Mouse (Mus musculus) heart, postnatal 0 days (tissue): ENCODE results near the gene Dnajc16. TPM values are rescaled to one million over a fixed set of nuclear protein-coding genes. Genes with fewer than 3 reads are reported as not detected.
A peak's percentile ranks its signal among the peaks of the same experiment; 100 is the strongest.
"Not testable (repeated sequence)": the region's sequence is repeated elsewhere in the genome, so short reads cannot be mapped to it uniquely, and the experiment has no call there.

ENCODE experiments used
- ATAC-seq: fragments of 200-750 bp; cut with Nextera tagmentation; 2 replicates; pipeline ENCODE4 v1.8.0; 2017; ENCODE audit warnings: low read depth, moderate number of reproducible peaks, moderate library complexity; ENCODE audit not compliant: insufficient read depth
- DNase-seq: peaks from one replicate; pipeline ENCODE4 v3.0.0-alpha.2; 2016; ENCODE audit warnings: low spot score
- H3K27ac ChIP-seq: fragments of 300-500 bp; sonication (generic); 2 replicates; pipeline ENCODE4 v1.5.1; 2014; ENCODE audit warnings: low read depth, mild to moderate bottlenecking
- H3K27me3 ChIP-seq: fragments of 300-500 bp; sonication (generic); 2 replicates; pipeline ENCODE4 v1.6.1; 2014; ENCODE audit warnings: low read length, mixed read lengths; ENCODE audit not compliant: control insufficient read depth, insufficient read depth
- H3K36me3 ChIP-seq: fragments of 300-500 bp; sonication (generic); replicated peaks from 2 replicates; pipeline ENCODE4 v1.6.1; 2014; ENCODE audit warnings: low read length, mixed read lengths; ENCODE audit not compliant: control insufficient read depth, insufficient read depth
- H3K4me1 ChIP-seq: fragments of 300-500 bp; sonication (generic); 2 replicates; pipeline ENCODE4 v1.6.1; 2014; ENCODE audit warnings: antibody characterized with exemption; ENCODE audit not compliant: control insufficient read depth, insufficient read depth
- H3K4me2 ChIP-seq: fragments of 300-500 bp; sonication (generic); 2 replicates; pipeline ENCODE4 v1.6.1; 2014; ENCODE audit warnings: low read depth, mild to moderate bottlenecking, low read length, moderate library complexity
- H3K4me3 ChIP-seq: fragments of 300-500 bp; sonication (generic); 2 replicates; pipeline ENCODE4 v1.5.1; 2014; ENCODE audit warnings: low read depth, low read length
- H3K9ac ChIP-seq: fragments of 300-500 bp; sonication (generic); replicated peaks from 2 replicates; pipeline ENCODE4 v1.6.1; 2014; ENCODE audit warnings: low read depth, low read length, mixed read lengths
- H3K9me3 ChIP-seq: fragments of 300-500 bp; sonication (generic); replicated peaks from 2 replicates; pipeline ENCODE4 v1.6.1; 2016; ENCODE audit warnings: low read length; ENCODE audit not compliant: control insufficient read depth
- CTCF ChIP-seq: IDR thresholded peaks from 2 replicates; pipeline ENCODE4 v1.5.1; 2016; ENCODE audit warnings: antibody characterized with exemption, control low read depth, low read depth
- EP300 ChIP-seq: IDR thresholded peaks from 2 replicates; pipeline ENCODE4 v1.6.1; 2016; ENCODE audit warnings: antibody characterized with exemption, low read depth
- WGBS: fragments of 180-500 bp; shearing (Covaris S2); extraction: QIAGEN DNeasy Blood & Tissue Kit; methylation state at CpG from one replicate; pipeline ENCODE4 v1.1.7; 2014; 5-methylcytosine and 5-hydroxymethylcytosine counted together
- polyA plus RNA-seq: library from polyadenylated mRNA; unstranded; fragments of >200 nt; fragmentation: Nextera tagmentation; extraction: Ambion mirVana; gene quantifications from 2 replicates; pipeline ENCODE4 v1.2.1, GENCODE M21; 2015
- total RNA-seq: library from RNA; depleted of rRNA; stranded (reverse); fragments of >200 nt; gene quantifications from 2 replicates; pipeline ENCODE4 v1.2.3, GENCODE M21; 2014; ENCODE audit warnings: low replicate concordance

Dnajc16 gene
- total and polyA plus RNA-seq, 2 experiments from 2014 or later = 4.5 to 12.3 TPM

DNA sequence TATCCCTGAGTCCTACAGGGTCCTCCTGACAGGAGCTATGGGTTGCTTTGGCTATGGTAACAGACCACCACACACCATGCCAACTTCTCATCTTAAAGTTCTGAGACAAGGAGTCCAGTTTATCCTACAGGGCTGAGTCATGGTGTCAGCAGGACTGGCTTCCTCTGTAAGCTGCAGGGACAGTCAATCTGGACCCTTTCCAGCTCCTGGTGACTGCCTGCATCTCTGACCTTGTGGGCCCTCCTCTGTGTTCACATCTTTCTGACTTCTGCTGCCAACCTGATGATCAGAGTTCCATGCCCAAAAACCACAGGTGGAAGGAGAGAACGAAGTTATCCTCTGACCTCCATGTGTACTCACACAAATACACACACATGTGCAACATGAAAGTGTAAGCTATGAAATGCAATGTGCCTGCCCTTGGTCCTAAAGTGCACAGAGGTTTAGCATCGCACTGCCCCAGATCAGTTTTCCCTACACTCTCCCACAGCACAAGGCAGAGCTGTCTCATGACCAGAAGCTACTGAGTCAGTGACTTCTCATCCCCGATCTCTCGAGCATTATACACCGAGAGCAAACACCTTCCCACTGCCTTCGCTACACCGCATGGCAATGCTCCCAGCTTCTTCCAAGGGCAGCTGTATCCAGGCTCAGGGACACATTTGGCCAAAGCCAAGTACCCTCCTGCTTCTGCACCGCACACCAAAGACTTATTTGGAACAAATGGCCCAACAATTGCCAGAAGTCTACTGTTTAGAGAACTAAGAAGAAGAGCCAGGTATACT is 9.3 kb downstream of the Dnajc16 start:
- 92% methylated on average over 8 of the region's 8 CpGs for WGBS
- Histone ChIP-seq H3K27ac (no peak overlapping the region), H3K4me2 (no peak overlapping the region), H3K27me3 (no peaks in the 10 kb centered on the region), H3K9me3 (no peaks in the 10 kb centered on the region), H3K36me3 (peaks cover 90% of the 10 kb centered on the region), H3K4me1 (no peaks in the 10 kb centered on the region), H3K9ac (no peak overlapping the region), H3K4me3 (no peak overlapping the region)
- no peak for ATAC-seq
- no peak for TF ChIP-seq EP300
- TF ChIP-seq CTCF = no peak
- no peak for DNase-seq

DNA sequence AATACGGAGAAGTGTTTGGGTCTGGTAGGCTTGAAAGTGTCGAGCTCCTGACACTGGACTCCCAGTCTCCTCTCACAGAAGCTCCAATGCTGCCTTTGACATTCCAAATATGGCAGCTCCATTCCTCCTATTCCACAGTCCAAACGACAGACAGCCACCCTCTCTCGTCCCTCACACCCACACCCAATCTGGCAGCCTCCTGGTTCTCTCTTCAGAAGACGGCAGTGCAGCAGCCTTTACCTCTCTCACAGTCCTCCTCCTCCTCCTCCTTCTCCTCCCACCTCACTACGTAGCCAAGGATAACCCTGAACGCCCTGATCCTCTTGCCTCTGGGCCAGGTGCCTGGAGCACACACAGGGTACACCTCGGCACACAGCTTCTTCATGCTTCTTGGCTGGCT is 10.9 kb downstream of the Dnajc16 start:
- no peak for ATAC-seq
- Histone ChIP-seq H3K4me1 (no peaks in the 10 kb centered on the region), H3K9me3 (no peaks in the 10 kb centered on the region), H3K9ac (no peak overlapping the region), H3K4me3 (no peak overlapping the region), H3K4me2 (no peak overlapping the region), H3K36me3 (peaks cover 91% of the 10 kb centered on the region), H3K27ac (no peak overlapping the region), H3K27me3 (no peaks in the 10 kb centered on the region)
- DNase-seq = no peak
- TF ChIP-seq CTCF = no peak
- no peak for TF ChIP-seq EP300
- 70% methylated on average over 8 of the region's 8 CpGs for WGBS

DNA sequence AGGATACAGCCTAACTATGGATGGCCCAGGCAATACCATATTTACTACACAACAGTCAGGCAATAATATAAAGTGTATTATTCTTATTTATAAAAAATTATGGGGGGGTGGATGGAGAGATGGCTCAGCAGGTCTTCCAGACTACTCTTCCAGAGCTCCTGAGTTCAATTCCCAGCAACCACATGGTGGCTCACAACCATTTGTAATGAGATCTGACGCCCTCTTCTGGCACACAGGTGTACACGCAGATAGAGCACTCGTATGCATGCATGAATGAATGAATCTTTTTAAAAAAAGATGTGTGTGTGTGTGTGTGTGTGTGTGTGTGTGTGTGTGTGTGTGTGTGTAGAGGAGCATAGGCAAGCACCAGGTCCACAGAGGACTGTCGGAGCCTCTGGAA is 17.7 kb downstream of the Dnajc16 start:
- WGBS = 84% methylated on average over 4 of the region's 4 CpGs
- H3K36me3 ChIP-seq = peaks cover 84% of the 10 kb centered on the region

DNA sequence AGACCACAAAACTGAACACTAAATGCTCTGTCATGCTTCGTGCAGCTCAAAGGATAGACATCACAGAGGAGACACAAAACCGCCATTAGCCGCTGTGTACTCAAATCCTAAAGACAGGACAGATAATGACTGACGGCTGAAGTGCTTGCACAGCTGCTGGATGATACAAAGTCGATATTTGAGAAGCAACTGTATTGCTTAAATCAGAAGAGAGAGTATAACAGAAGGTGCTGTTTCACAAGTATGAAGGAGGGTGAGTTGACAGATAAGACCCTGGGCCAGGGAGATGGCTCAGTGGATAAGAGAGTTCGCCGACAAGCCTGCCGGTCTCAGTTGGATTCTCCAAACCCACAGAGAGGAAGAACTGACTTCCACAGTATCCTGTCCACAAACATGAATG is 18.9 kb downstream of the Dnajc16 start:
- no peak for ATAC-seq
- Histone ChIP-seq H3K4me1 (peaks cover 12% of the 10 kb centered on the region), H3K36me3 (peaks cover 75% of the 10 kb centered on the region), H3K27me3 (no peaks in the 10 kb centered on the region), H3K27ac (no peak overlapping the region), H3K4me2 (no peak overlapping the region), H3K9ac (no peak overlapping the region), H3K9me3 (no peaks in the 10 kb centered on the region), H3K4me3 (no peak overlapping the region)
- TF ChIP-seq CTCF (no peak), EP300 (no peak)
- DNase-seq = no peak
- WGBS = 88% methylated on average over 8 of the region's 8 CpGs

More for the DNA sequence above, 17.7 kb downstream of the Dnajc16 start:
- DNase-seq, ATAC-seq, H3K4me2 ChIP-seq, H3K4me1 ChIP-seq, H3K27ac ChIP-seq, H3K9ac ChIP-seq, H3K9me3 ChIP-seq, H3K4me3 ChIP-seq, H3K27me3 ChIP-seq: not testable (repeated sequence)

DNA sequence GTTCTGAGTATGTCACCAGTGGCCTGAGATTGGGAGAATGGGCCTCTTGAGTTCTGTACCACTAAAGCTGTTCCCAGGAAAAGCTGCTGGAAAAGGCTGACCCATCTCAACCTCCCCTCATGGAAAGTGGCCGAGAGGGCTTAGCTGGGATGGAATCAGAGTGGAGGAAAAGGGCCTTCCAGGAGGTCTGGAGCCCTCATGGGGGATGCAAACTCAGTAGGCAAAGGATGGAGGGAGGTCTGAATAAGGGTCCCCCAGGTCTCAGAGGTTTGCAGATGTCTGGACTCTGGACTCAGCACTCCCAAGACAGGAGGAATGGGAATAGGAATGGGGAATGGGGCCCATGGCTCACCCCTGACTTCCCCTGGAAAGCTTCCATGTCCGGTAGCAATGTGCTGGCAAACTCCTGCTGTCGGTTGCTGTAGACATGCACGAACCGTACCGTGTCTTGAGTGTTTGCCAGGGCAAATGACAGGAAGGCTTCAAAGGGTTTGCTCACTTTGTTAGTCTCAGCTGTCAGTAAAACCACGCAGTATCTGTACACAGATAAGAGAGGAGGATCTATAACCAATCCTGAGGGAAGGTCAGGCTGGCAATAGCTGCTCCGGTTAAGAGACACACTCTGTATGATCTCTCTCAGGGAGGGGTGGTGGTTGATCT is 21.1 kb downstream of the Dnajc16 start:
- peak; percentile 7 for DNase-seq
- peaks cover 22% of the 10 kb centered on the region for H3K4me1 ChIP-seq
- TF ChIP-seq CTCF = no peak
- no peak for TF ChIP-seq EP300
- peak overlapping the region; percentile 16; the same call in 1 of the 2 replicates for H3K27ac ChIP-seq
- no peaks in the 10 kb centered on the region for H3K27me3 ChIP-seq
- ATAC-seq = no peak
- no peaks in the 10 kb centered on the region for H3K9me3 ChIP-seq
- no peak overlapping the region for H3K4me3 ChIP-seq
- 30% methylated on average over 8 of the region's 8 CpGs for WGBS
- H3K4me2 ChIP-seq = no peak overlapping the region
- H3K36me3 ChIP-seq = peaks cover 62% of the 10 kb centered on the region
- no peak overlapping the region for H3K9ac ChIP-seq
